In the genomic region with DNA sequence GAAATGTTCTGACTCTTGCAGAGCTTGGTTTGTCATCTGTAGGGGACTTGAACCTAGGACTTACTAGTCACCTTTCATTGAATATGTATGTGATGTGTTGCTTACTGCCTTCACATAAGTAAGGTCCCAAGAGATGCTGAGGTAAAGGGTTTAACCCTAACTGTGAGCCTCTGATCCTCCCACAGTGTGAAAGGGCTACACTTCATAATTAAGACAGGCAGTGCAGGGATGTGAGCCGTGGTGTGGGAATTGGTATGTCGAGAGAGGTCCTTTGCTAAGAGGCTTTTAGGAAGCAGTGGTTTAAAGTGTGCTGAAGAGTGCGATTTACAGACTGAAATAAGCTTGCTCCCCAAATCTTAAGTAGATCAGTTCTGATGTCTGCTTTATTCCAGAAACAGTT, we compare ENCODE assay signal across 20 mouse cellular contexts. TPM values are rescaled to one million over a fixed set of nuclear protein-coding genes. Genes with fewer than 3 reads are reported as not detected.
DNase-seq lines count a peak whose midpoint lies in the region; ATAC-seq and TF ChIP-seq lines count a peak whose summit lies in the region.
"Had no signal": no experiment of that assay in that cellular context is flagged by ENCODE, and none has a peak within 500 bp of the region (broad histone marks: within the 10 kb centered on the region; RNA-seq: fewer than 3 reads in every experiment).

No protein-coding gene starts in this region.

- no peak for ATAC-seq in erythroblast, adult 5-6 weeks (replicated peaks; ENCODE audit: low FRiP score, poor library complexity, severe bottlenecking)
- ATAC-seq in heart, postnatal 0 days (ENCODE audit: insufficient read depth, low read depth), result no peak
- no peak for ATAC-seq in liver, embryonic 13.5 days (ENCODE audit: low read depth)
- ATAC-seq in forebrain, embryonic 15.5 days (replicated peaks), result no peak
- no peak for ATAC-seq in forebrain, embryonic 14.5 days
- ATAC-seq: forebrain, embryonic 13.5 days; intestine, embryonic 16.5 days; lung, postnatal 0 days; midbrain, embryonic 13.5 days had no signal

- H3K9me3 ChIP-seq in erythroblast, embryonic 14.5 days (ENCODE audit: control insufficient read depth, low read length), result no peaks in the 10 kb centered on the region
- no peaks in the 10 kb centered on the region for H3K9me3 ChIP-seq in heart, postnatal 0 days (replicated peaks; ENCODE audit: control insufficient read depth, low read length)
- no peaks in the 10 kb centered on the region for H3K9me3 ChIP-seq in liver, embryonic 13.5 days (replicated peaks)
- H3K9me3 ChIP-seq in forebrain, embryonic 15.5 days, result no peaks in the 10 kb centered on the region
- H3K9me3 ChIP-seq in forebrain, embryonic 14.5 days (replicated peaks; ENCODE audit: control insufficient read depth, low read length), result no peaks in the 10 kb centered on the region
- H3K9me3 ChIP-seq: embryonic facial prominence, embryonic 10.5 days; forebrain, embryonic 13.5 days; limb, embryonic 12.5 days; midbrain, embryonic 13.5 days; neural tube, embryonic 13.5 days had no signal

- no peaks in the 10 kb centered on the region for H3K27me3 ChIP-seq in erythroblast, embryonic 14.5 days (ENCODE audit: control insufficient read depth)
- H3K27me3 ChIP-seq in heart, postnatal 0 days (ENCODE audit: control insufficient read depth, insufficient read depth, low read length), result no peaks in the 10 kb centered on the region
- no peaks in the 10 kb centered on the region for H3K27me3 ChIP-seq in liver, embryonic 13.5 days
- no peaks in the 10 kb centered on the region for H3K27me3 ChIP-seq in forebrain, embryonic 15.5 days
- H3K27me3 ChIP-seq in forebrain, embryonic 14.5 days (replicated peaks; ENCODE audit: control insufficient read depth, insufficient read depth, low read length), result no peaks in the 10 kb centered on the region
- H3K27me3 ChIP-seq: forebrain, embryonic 13.5 days; limb, embryonic 12.5 days; midbrain, embryonic 13.5 days; neural tube, embryonic 13.5 days had no signal

- H3K4me1 ChIP-seq in erythroblast, embryonic 14.5 days (ENCODE audit: control insufficient read depth), result peaks cover 74% of the 10 kb centered on the region
- H3K4me1 ChIP-seq in heart, postnatal 0 days (ENCODE audit: control insufficient read depth, insufficient read depth), result peaks cover 25% of the 10 kb centered on the region
- peaks cover 82% of the 10 kb centered on the region for H3K4me1 ChIP-seq in liver, embryonic 13.5 days (replicated peaks)
- H3K4me1 ChIP-seq in forebrain, embryonic 15.5 days, result no peaks in the 10 kb centered on the region
- no peaks in the 10 kb centered on the region for H3K4me1 ChIP-seq in forebrain, embryonic 14.5 days (ENCODE audit: control insufficient read depth, insufficient read depth, low read length)
- H3K4me1 ChIP-seq: forebrain, embryonic 13.5 days; limb, embryonic 12.5 days; midbrain, embryonic 13.5 days; neural tube, embryonic 13.5 days had no signal

- H3K36me3 ChIP-seq in erythroblast, embryonic 14.5 days (ENCODE audit: control insufficient read depth), result peaks cover 47% of the 10 kb centered on the region
- no peaks in the 10 kb centered on the region for H3K36me3 ChIP-seq in heart, postnatal 0 days (replicated peaks; ENCODE audit: control insufficient read depth, insufficient read depth, low read length)
- peaks cover 7% of the 10 kb centered on the region for H3K36me3 ChIP-seq in liver, embryonic 13.5 days
- no peaks in the 10 kb centered on the region for H3K36me3 ChIP-seq in forebrain, embryonic 15.5 days
- H3K36me3 ChIP-seq in forebrain, embryonic 14.5 days (ENCODE audit: control insufficient read depth, insufficient read depth, low read length), result no peaks in the 10 kb centered on the region
- H3K36me3 ChIP-seq: embryonic facial prominence, embryonic 10.5 days; limb, embryonic 12.5 days; midbrain, embryonic 13.5 days; neural tube, embryonic 13.5 days had no signal

- H3K9ac ChIP-seq in heart, postnatal 0 days (replicated peaks; ENCODE audit: low read depth, low read length), result no peak overlapping the region
- H3K9ac ChIP-seq in liver, embryonic 13.5 days, result peak overlapping the region; percentile 61
- no peak overlapping the region for H3K9ac ChIP-seq in forebrain, embryonic 15.5 days (replicated peaks)
- no peak overlapping the region for H3K9ac ChIP-seq in forebrain, embryonic 14.5 days (ENCODE audit: low read length)
- H3K9ac ChIP-seq: forebrain, embryonic 13.5 days; hindbrain, embryonic 14.5 days; limb, embryonic 12.5 days; midbrain, embryonic 13.5 days; neural tube, embryonic 13.5 days had no signal

- peak overlapping the region; percentile 39; the same call in 1 of the 2 replicates for H3K4me2 ChIP-seq in heart, postnatal 0 days (ENCODE audit: low read depth, low read length)
- peak overlapping the region; percentile 59 for H3K4me2 ChIP-seq in liver, embryonic 13.5 days
- no peak overlapping the region for H3K4me2 ChIP-seq in forebrain, embryonic 15.5 days (replicated peaks)
- no peak overlapping the region for H3K4me2 ChIP-seq in forebrain, embryonic 14.5 days (ENCODE audit: low read length)
- H3K4me2 ChIP-seq: forebrain, embryonic 13.5 days; hindbrain, embryonic 14.5 days; limb, embryonic 12.5 days; midbrain, embryonic 13.5 days; neural tube, embryonic 13.5 days had no signal

- peak overlapping the region; percentile 43; the same call in 1 of the 2 replicates for H3K27ac ChIP-seq in heart, postnatal 0 days (ENCODE audit: low read depth)
- H3K27ac ChIP-seq in liver, embryonic 13.5 days, result peak overlapping the region; percentile 80
- H3K27ac ChIP-seq in forebrain, embryonic 15.5 days (replicated peaks), result no peak overlapping the region
- H3K27ac ChIP-seq in forebrain, embryonic 14.5 days (ENCODE audit: low read depth, low read length), result no peak overlapping the region
- H3K27ac ChIP-seq: embryonic facial prominence, embryonic 10.5 days; forebrain, embryonic 13.5 days; hindbrain, embryonic 14.5 days; limb, embryonic 12.5 days; midbrain, embryonic 13.5 days; neural tube, embryonic 13.5 days had no signal

- no peak for TF ChIP-seq EP300 in heart, postnatal 0 days (IDR thresholded peaks at IDR 0.05; ENCODE audit: low read depth)

- TF ChIP-seq CTCF in heart, postnatal 0 days (IDR thresholded peaks at IDR 0.05; ENCODE audit: low read depth), result no peak

- H3K4me3 ChIP-seq in erythroblast, embryonic 14.5 days (replicated peaks), result peak overlapping the region; percentile 62
- no peak overlapping the region for H3K4me3 ChIP-seq in heart, postnatal 0 days (ENCODE audit: low read depth, low read length)
- peak overlapping the region; percentile 43 for H3K4me3 ChIP-seq in liver, embryonic 13.5 days (replicated peaks)
- no peak overlapping the region for H3K4me3 ChIP-seq in forebrain, embryonic 15.5 days
- no peak overlapping the region for H3K4me3 ChIP-seq in forebrain, embryonic 14.5 days (ENCODE audit: low read depth, low read length)
- H3K4me3 ChIP-seq: embryonic facial prominence, embryonic 10.5 days; forebrain, embryonic 13.5 days; limb, embryonic 12.5 days; midbrain, embryonic 13.5 days; neural tube, embryonic 13.5 days had no signal

- WGBS in heart, postnatal 0 days, result 44% methylated on average over 3 of the region's 3 CpGs
- WGBS in liver, embryonic 13.5 days (ENCODE audit: insufficient replicate concordance), result 27% methylated on average over 3 of the region's 3 CpGs
- 79% methylated on average over 3 of the region's 3 CpGs for WGBS in forebrain, embryonic 15.5 days
- WGBS in forebrain, embryonic 14.5 days, result 82% methylated on average over 3 of the region's 3 CpGs

- DNase-seq in heart, postnatal 0 days (ENCODE audit: low spot score), result no peak
- no peak for DNase-seq in heart, postnatal 4 days
- DNase-seq in CD4-positive helper T cell, adult 2 months (ENCODE audit: low read depth, low spot score), result peak; percentile 44
- DNase-seq in liver, embryonic 13.5 days, result no peak
- no peak for DNase-seq in forebrain, embryonic 14.5 days (ENCODE audit: low spot score)
- DNase-seq: adrenal gland, postnatal 36 days; cerebellum, adult 8-10 months; gastrocnemius, postnatal 36 days; right cerebral cortex, adult 18-20 months had no signal

RNA-seq across cellular contexts. Expression of a gene that starts 50.7 kb away (rescaled TPM):
- 0.12 and 0.28 TPM in 2 replicates for polyA plus RNA-seq in erythroblast, embryonic 14.5 days (2012)
- 46.9 and 56.4 TPM in 2 replicates for total RNA-seq in erythroblast, adult 5-6 weeks (2015; ENCODE audit: low replicate concordance)
- total RNA-seq in erythroblast, adult 5-6 weeks (2017; ENCODE audit: low replicate concordance), result 30.9 and 44.0 TPM in 2 replicates
- total RNA-seq in heart, postnatal 0 days (2014; rRNA removed; ENCODE audit: low replicate concordance), result 24.8 and 33.1 TPM in 2 replicates
- 95.5 and 102 TPM in 2 replicates for polyA plus RNA-seq in heart, postnatal 0 days (2015; fragmentation: Nextera tagmentation; extraction: Ambion mirVana)
- 100 to 1,000 TPM in 1 of 2 experiments, 10 to 100 TPM in 1; 99.3 to 107 TPM for total RNA-seq in heart, postnatal 4 days (2021)
- 53.6 and 62.6 TPM in 2 replicates for polyA plus RNA-seq in liver, embryonic 13.5 days (2015; fragmentation: Nextera tagmentation; extraction: Ambion mirVana)
- 116 and 122 TPM in 2 replicates for polyA plus RNA-seq in forebrain, embryonic 15.5 days (2015; fragmentation: Nextera tagmentation; extraction: Ambion mirVana)
- 134 and 149 TPM in 2 replicates for polyA plus RNA-seq in forebrain, embryonic 14.5 days (2014; fragmentation: Nextera tagmentation; extraction: Ambion mirVana)

RNA-seq across cellular contexts. Expression of a gene that starts 55.5 kb away (rescaled TPM):
- polyA plus RNA-seq in erythroblast, embryonic 14.5 days (2012), result 0.82 and 0.86 TPM in 2 replicates
- 12.1 and 13.0 TPM in 2 replicates for total RNA-seq in erythroblast, adult 5-6 weeks (2015; ENCODE audit: low replicate concordance)
- 30.7 and 45.6 TPM in 2 replicates for total RNA-seq in erythroblast, adult 5-6 weeks (2017; ENCODE audit: low replicate concordance)
- total RNA-seq in heart, postnatal 0 days (2014; rRNA removed; ENCODE audit: low replicate concordance), result 9.5 and 10.0 TPM in 2 replicates
- polyA plus RNA-seq in heart, postnatal 0 days (2015; fragmentation: Nextera tagmentation; extraction: Ambion mirVana), result 26.6 and 27.2 TPM in 2 replicates
- total RNA-seq in heart, postnatal 4 days (2021), result 10 to 100 TPM; 24.7 to 25.8 TPM
- polyA plus RNA-seq in liver, embryonic 13.5 days (2015; fragmentation: Nextera tagmentation; extraction: Ambion mirVana), result 17.6 and 20.6 TPM in 2 replicates
- polyA plus RNA-seq in forebrain, embryonic 15.5 days (2015; fragmentation: Nextera tagmentation; extraction: Ambion mirVana), result 43.4 and 46.8 TPM in 2 replicates
- 43.9 and 48.6 TPM in 2 replicates for polyA plus RNA-seq in forebrain, embryonic 14.5 days (2014; fragmentation: Nextera tagmentation; extraction: Ambion mirVana)

RNA-seq across cellular contexts. Expression of a gene that starts 55.8 kb away (rescaled TPM):
- 0.65 and 0.69 TPM in 2 replicates for polyA plus RNA-seq in erythroblast, embryonic 14.5 days (2012)
- 38.8 and 45.6 TPM in 2 replicates for total RNA-seq in erythroblast, adult 5-6 weeks (2015; ENCODE audit: low replicate concordance)
- 83.8 and 92.9 TPM in 2 replicates for total RNA-seq in erythroblast, adult 5-6 weeks (2017; ENCODE audit: low replicate concordance)
- total RNA-seq in heart, postnatal 0 days (2014; rRNA removed; ENCODE audit: low replicate concordance), result 11.0 and 13.2 TPM in 2 replicates
- polyA plus RNA-seq in heart, postnatal 0 days (2015; fragmentation: Nextera tagmentation; extraction: Ambion mirVana), result 7.0 and 7.4 TPM in 2 replicates
- total RNA-seq in heart, postnatal 4 days (2021), result 10 to 100 TPM; 20.3 to 22.5 TPM
- 11.9 and 13.8 TPM in 2 replicates for polyA plus RNA-seq in liver, embryonic 13.5 days (2015; fragmentation: Nextera tagmentation; extraction: Ambion mirVana)
- 3.3 and 3.7 TPM in 2 replicates for polyA plus RNA-seq in forebrain, embryonic 15.5 days (2015; fragmentation: Nextera tagmentation; extraction: Ambion mirVana)
- polyA plus RNA-seq in forebrain, embryonic 14.5 days (2014; fragmentation: Nextera tagmentation; extraction: Ambion mirVana), result 1.9 and 2.7 TPM in 2 replicates

Comparison
In these comparisons a context has a peak if more than half of its experiments do, and no peak if none do; other contexts are left out.
1. H3K4me3 ChIP-seq: peak in erythroblast, embryonic 14.5 days (single experiment) and liver, embryonic 13.5 days (single experiment); none in heart, postnatal 0 days (single experiment), forebrain, embryonic 15.5 days (single experiment) and forebrain, embryonic 14.5 days (single experiment).
2. H3K27ac ChIP-seq: peak in heart, postnatal 0 days (single experiment) and liver, embryonic 13.5 days (single experiment); none in forebrain, embryonic 15.5 days (single experiment) and forebrain, embryonic 14.5 days (single experiment).
3. H3K4me2 ChIP-seq: peak in heart, postnatal 0 days (single experiment) and liver, embryonic 13.5 days (single experiment); none in forebrain, embryonic 15.5 days (single experiment) and forebrain, embryonic 14.5 days (single experiment).
4. RNA of a gene that starts 50.7 kb away (polyA plus RNA-seq): 134 to 149 TPM in forebrain, embryonic 14.5 days, 116 to 122 TPM in forebrain, embryonic 15.5 days, 95.5 to 102 TPM in heart, postnatal 0 days and 53.6 to 62.6 TPM in liver, embryonic 13.5 days; 0.12 to 0.28 TPM in erythroblast, embryonic 14.5 days; every median in the first group is over 10 times any median in the second.
5. RNA of a gene that starts 55.5 kb away (polyA plus RNA-seq): 43.4 to 46.8 TPM in forebrain, embryonic 15.5 days, 43.9 to 48.6 TPM in forebrain, embryonic 14.5 days, 26.6 to 27.2 TPM in heart, postnatal 0 days and 17.6 to 20.6 TPM in liver, embryonic 13.5 days; 0.82 to 0.86 TPM in erythroblast, embryonic 14.5 days; every median in the first group is over 10 times any median in the second.